Mouse (Mus musculus): ENCODE results near the gene F2r. TPM values are rescaled to one million over a fixed set of nuclear protein-coding genes. Genes with fewer than 3 reads are reported as not detected.

The F2r gene
- polyA plus RNA-seq, 1 experiment from 2014 or later, result 121 TPM

GRCm38 (mm10) chr13:95638894-95639293, 20.6 kb upstream of the F2r start:
- DNase-seq (ENCODE audit: low spot score) (no peak), ATAC-seq (replicated peaks; ENCODE audit: low FRiP score) (no peak)
- Histone ChIP-seq H3K9me3 (ENCODE audit: control insufficient read depth, low read length) (no peaks in the 10 kb centered on the region), H3K4me1 (replicated peaks; ENCODE audit: control insufficient read depth, insufficient read depth, low read length) (peaks cover 5% of the 10 kb centered on the region; the same call in 1 of the 2 replicates), H3K27me3 (ENCODE audit: control insufficient read depth, insufficient read depth, low read length) (no peaks in the 10 kb centered on the region), H3K36me3 (ENCODE audit: control insufficient read depth, insufficient read depth, low read length) (no peaks in the 10 kb centered on the region; the same call in 1 of the 2 replicates), H3K4me3 (ENCODE audit: low read depth, low read length) (no peak overlapping the region), H3K27ac (ENCODE audit: low read depth, low read length) (peak overlapping the region; percentile 19; the same call in 1 of the 2 replicates), H3K4me2 (ENCODE audit: low read depth, low read length, severe bottlenecking) (no peak overlapping the region), H3K9ac (ENCODE audit: low read length) (no peak overlapping the region)
- 52% methylated on average over 5 of the region's 5 CpGs for WGBS

DNA sequence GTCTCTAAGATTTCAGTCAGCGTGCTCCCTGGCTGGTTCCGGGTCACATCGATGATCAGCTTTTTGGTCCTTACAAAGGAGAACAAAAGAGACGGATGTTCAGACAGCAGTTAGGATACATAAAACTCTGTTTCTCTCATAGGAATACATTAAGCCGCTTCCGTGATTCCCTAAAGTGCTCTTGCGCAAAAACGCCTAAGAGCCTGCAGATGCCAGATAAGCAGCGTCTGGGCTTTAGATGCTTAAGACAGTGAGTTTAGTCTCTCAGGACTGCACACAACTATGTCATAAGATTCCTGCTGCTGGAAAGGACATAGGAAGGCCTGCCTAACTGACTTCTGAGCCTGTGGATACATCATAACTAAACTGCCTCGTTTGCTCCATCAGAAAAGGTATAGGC, 19.4 kb upstream of the F2r start:
- Histone ChIP-seq H3K4me3 (ENCODE audit: low read depth, low read length) (no peak overlapping the region), H3K4me1 (replicated peaks; ENCODE audit: control insufficient read depth, insufficient read depth, low read length) (peaks cover 5% of the 10 kb centered on the region; the same call in 1 of the 2 replicates), H3K36me3 (ENCODE audit: control insufficient read depth, insufficient read depth, low read length) (no peaks in the 10 kb centered on the region; the same call in 1 of the 2 replicates), H3K27ac (ENCODE audit: low read depth, low read length) (no peak overlapping the region), H3K27me3 (ENCODE audit: control insufficient read depth, insufficient read depth, low read length) (no peaks in the 10 kb centered on the region), H3K9me3 (ENCODE audit: control insufficient read depth, low read length) (no peaks in the 10 kb centered on the region), H3K4me2 (ENCODE audit: low read depth, low read length, severe bottlenecking) (no peak overlapping the region), H3K9ac (ENCODE audit: low read length) (no peak overlapping the region)
- DNase-seq (ENCODE audit: low spot score), result no peak
- no peak for ATAC-seq (replicated peaks; ENCODE audit: low FRiP score)
- 88% methylated on average over 10 of the region's 10 CpGs for WGBS

DNA sequence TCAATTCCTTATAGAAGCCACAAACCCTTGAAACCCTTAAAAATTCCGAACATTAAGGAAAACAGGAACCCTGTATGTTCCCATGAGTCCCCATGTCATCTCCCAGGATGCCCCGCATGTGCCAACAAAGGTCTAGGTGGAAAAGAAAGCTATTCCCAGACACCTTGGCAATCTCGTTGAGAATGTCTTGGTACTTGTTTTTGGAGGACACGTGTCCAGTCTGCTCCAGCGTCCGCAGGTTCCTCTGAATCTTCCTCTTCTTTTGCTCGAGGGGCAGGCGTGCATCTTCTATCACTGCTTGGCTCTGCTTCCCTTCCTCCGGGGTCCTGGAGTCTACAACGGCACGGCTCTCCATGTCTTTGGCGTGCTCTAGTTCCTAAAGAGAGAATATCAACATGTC, 17.0 kb upstream of the F2r start:
- H3K9ac ChIP-seq (ENCODE audit: low read length), result no peak overlapping the region
- H3K4me3 ChIP-seq (ENCODE audit: low read depth, low read length), result no peak overlapping the region
- WGBS, result 96% methylated on average over 12 of the region's 12 CpGs
- no peak overlapping the region for H3K27ac ChIP-seq (ENCODE audit: low read depth, low read length)
- no peak overlapping the region for H3K4me2 ChIP-seq (ENCODE audit: low read depth, low read length, severe bottlenecking)
- no peaks in the 10 kb centered on the region for H3K9me3 ChIP-seq (ENCODE audit: control insufficient read depth, low read length)
- H3K4me1 ChIP-seq (replicated peaks; ENCODE audit: control insufficient read depth, insufficient read depth, low read length), result peaks cover 5% of the 10 kb centered on the region; the same call in 1 of the 2 replicates
- H3K27me3 ChIP-seq (ENCODE audit: control insufficient read depth, insufficient read depth, low read length), result no peaks in the 10 kb centered on the region
- ATAC-seq (replicated peaks; ENCODE audit: low FRiP score) (no peak), DNase-seq (ENCODE audit: low spot score) (no peak)
- H3K36me3 ChIP-seq (ENCODE audit: control insufficient read depth, insufficient read depth, low read length), result no peaks in the 10 kb centered on the region; the same call in 1 of the 2 replicates

GRCm38 (mm10) chr13:95634451-95634850, 16.2 kb upstream of the F2r start:
- WGBS, result 48% methylated on average over 2 of the region's 2 CpGs
- Histone ChIP-seq H3K4me3 (ENCODE audit: low read depth, low read length) (no peak overlapping the region), H3K4me1 (replicated peaks; ENCODE audit: control insufficient read depth, insufficient read depth, low read length) (peaks cover 4% of the 10 kb centered on the region; the same call in 1 of the 2 replicates), H3K36me3 (ENCODE audit: control insufficient read depth, insufficient read depth, low read length) (no peaks in the 10 kb centered on the region; the same call in 1 of the 2 replicates), H3K4me2 (ENCODE audit: low read depth, low read length, severe bottlenecking) (no peak overlapping the region), H3K27ac (ENCODE audit: low read depth, low read length) (no peak overlapping the region), H3K27me3 (ENCODE audit: control insufficient read depth, insufficient read depth, low read length) (no peaks in the 10 kb centered on the region), H3K9me3 (ENCODE audit: control insufficient read depth, low read length) (no peaks in the 10 kb centered on the region), H3K9ac (ENCODE audit: low read length) (no peak overlapping the region)
- DNase-seq (ENCODE audit: low spot score) (no peak), ATAC-seq (replicated peaks; ENCODE audit: low FRiP score) (no peak)

DNA sequence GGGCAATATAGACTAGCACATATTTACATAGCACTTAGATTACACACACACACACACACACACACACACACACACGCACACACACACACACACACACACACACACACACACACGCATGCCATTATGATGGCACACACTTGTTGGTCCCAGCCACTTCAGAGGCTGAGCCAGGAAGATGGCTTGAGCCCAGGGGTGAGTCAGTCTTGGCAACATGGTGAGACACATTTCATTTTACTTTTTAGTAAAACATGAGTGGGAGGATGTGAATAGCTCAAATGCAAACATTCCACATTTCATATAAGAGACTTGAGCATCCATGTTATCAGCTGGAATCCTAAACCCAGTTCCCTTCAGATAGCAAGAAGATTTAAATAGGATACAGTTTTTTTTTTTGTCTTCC, 15.1 kb upstream of the F2r start:
- no peak for ATAC-seq (replicated peaks; ENCODE audit: low FRiP score)

GRCm38 (mm10) chr13:95632144-95632543, 13.9 kb upstream of the F2r start:
- Histone ChIP-seq H3K27me3 (ENCODE audit: control insufficient read depth, insufficient read depth, low read length) (no peaks in the 10 kb centered on the region), H3K4me3 (ENCODE audit: low read depth, low read length) (no peak overlapping the region), H3K9ac (ENCODE audit: low read length) (no peak overlapping the region), H3K36me3 (ENCODE audit: control insufficient read depth, insufficient read depth, low read length) (no peaks in the 10 kb centered on the region; the same call in 1 of the 2 replicates), H3K27ac (ENCODE audit: low read depth, low read length) (no peak overlapping the region), H3K4me1 (replicated peaks; ENCODE audit: control insufficient read depth, insufficient read depth, low read length) (no peaks in the 10 kb centered on the region), H3K4me2 (ENCODE audit: low read depth, low read length, severe bottlenecking) (no peak overlapping the region), H3K9me3 (ENCODE audit: control insufficient read depth, low read length) (no peaks in the 10 kb centered on the region)
- 92% methylated on average over 6 of the region's 6 CpGs for WGBS
- no peak for ATAC-seq (replicated peaks; ENCODE audit: low FRiP score)
- no peak for DNase-seq (ENCODE audit: low spot score)

More for the DNA sequence above, 15.1 kb upstream of the F2r start:
- DNase-seq (ENCODE audit: low spot score), result no peak
- H3K9me3 ChIP-seq (ENCODE audit: control insufficient read depth, low read length), result no peaks in the 10 kb centered on the region
- H3K36me3 ChIP-seq (ENCODE audit: control insufficient read depth, insufficient read depth, low read length), result no peaks in the 10 kb centered on the region; the same call in 1 of the 2 replicates
- no peak overlapping the region for H3K4me3 ChIP-seq (ENCODE audit: low read depth, low read length)
- 75% methylated on average over 2 of the region's 2 CpGs for whole genome bisulfite sequencing
- H3K4me2 ChIP-seq (ENCODE audit: low read depth, low read length, severe bottlenecking), result no peak overlapping the region
- no peak overlapping the region for H3K9ac ChIP-seq (ENCODE audit: low read length)
- no peaks in the 10 kb centered on the region for H3K27me3 ChIP-seq (ENCODE audit: control insufficient read depth, insufficient read depth, low read length)
- H3K4me1 ChIP-seq (replicated peaks; ENCODE audit: control insufficient read depth, insufficient read depth, low read length), result no peaks in the 10 kb centered on the region
- no peak overlapping the region for H3K27ac ChIP-seq (ENCODE audit: low read depth, low read length)

GRCm38 (mm10) chr13:95630747-95631146, 12.5 kb upstream of the F2r start:
- no peak for ATAC-seq (replicated peaks; ENCODE audit: low FRiP score)
- Histone ChIP-seq H3K9ac (ENCODE audit: low read length) (no peak overlapping the region), H3K27me3 (ENCODE audit: control insufficient read depth, insufficient read depth, low read length) (no peaks in the 10 kb centered on the region), H3K4me2 (ENCODE audit: low read depth, low read length, severe bottlenecking) (no peak overlapping the region), H3K27ac (ENCODE audit: low read depth, low read length) (no peak overlapping the region), H3K4me1 (replicated peaks; ENCODE audit: control insufficient read depth, insufficient read depth, low read length) (no peaks in the 10 kb centered on the region), H3K36me3 (ENCODE audit: control insufficient read depth, insufficient read depth, low read length) (no peaks in the 10 kb centered on the region; the same call in 1 of the 2 replicates), H3K4me3 (ENCODE audit: low read depth, low read length) (no peak overlapping the region), H3K9me3 (ENCODE audit: control insufficient read depth, low read length) (no peaks in the 10 kb centered on the region)
- no peak for DNase-seq (ENCODE audit: low spot score)
- WGBS, result 89% methylated on average over 2 of the region's 2 CpGs

DNA sequence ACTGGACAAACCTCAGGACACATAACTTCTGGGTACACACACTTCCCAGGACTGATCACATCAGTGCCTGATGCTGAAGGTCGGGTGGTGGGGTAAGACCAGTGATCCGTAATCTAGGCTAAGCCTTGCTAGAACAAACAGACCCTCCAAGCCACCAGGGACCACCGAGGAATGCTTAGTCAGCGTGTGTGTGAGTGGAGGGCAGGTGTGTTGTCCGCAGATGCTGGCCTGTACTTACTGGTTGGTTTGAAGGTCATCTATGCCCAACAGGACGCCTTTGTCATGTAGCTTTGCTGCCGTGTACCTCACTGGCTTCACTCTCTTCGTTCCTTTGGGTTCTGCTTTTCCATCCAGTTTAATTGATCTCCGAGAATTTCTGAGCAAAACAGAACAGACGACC, 11.5 kb upstream of the F2r start:
- Histone ChIP-seq H3K4me2 (ENCODE audit: low read depth, low read length, severe bottlenecking) (no peak overlapping the region), H3K27ac (ENCODE audit: low read depth, low read length) (no peak overlapping the region), H3K4me1 (replicated peaks; ENCODE audit: control insufficient read depth, insufficient read depth, low read length) (no peaks in the 10 kb centered on the region), H3K27me3 (ENCODE audit: control insufficient read depth, insufficient read depth, low read length) (no peaks in the 10 kb centered on the region), H3K36me3 (ENCODE audit: control insufficient read depth, insufficient read depth, low read length) (no peaks in the 10 kb centered on the region; the same call in 1 of the 2 replicates), H3K9ac (ENCODE audit: low read length) (no peak overlapping the region), H3K4me3 (ENCODE audit: low read depth, low read length) (no peak overlapping the region), H3K9me3 (ENCODE audit: control insufficient read depth, low read length) (no peaks in the 10 kb centered on the region)
- 85% methylated on average over 10 of the region's 10 CpGs for WGBS
- DNase-seq (ENCODE audit: low spot score) (no peak), ATAC-seq (replicated peaks; ENCODE audit: low FRiP score) (no peak)

DNA sequence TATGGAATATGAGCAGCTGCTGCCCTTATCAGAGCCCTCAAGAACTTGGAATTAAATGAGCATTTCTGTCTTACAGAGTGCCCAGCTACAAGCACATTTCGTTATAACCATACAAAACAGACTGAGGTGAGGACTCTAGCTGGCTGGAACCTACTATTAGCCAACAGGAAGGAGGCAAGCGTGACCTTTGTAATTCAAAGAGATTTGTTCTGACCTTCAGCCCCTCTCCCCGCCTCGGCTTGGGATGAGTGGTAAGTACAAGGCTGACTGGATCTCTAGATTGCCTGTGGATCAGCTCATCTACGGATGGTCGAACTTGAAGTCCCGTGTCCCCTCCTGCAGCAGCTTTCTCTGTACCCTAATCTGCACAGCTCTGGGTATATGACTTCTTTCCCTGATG, 8.4 kb upstream of the F2r start:
- 77% methylated on average over 7 of the region's 7 CpGs for WGBS
- ATAC-seq (replicated peaks; ENCODE audit: low FRiP score), result no peak

More for the DNA sequence above, 8.4 kb upstream of the F2r start:
- Histone ChIP-seq H3K9ac (ENCODE audit: low read length) (no peak overlapping the region), H3K9me3 (ENCODE audit: control insufficient read depth, low read length) (no peaks in the 10 kb centered on the region), H3K4me1 (replicated peaks; ENCODE audit: control insufficient read depth, insufficient read depth, low read length) (no peaks in the 10 kb centered on the region), H3K36me3 (ENCODE audit: control insufficient read depth, insufficient read depth, low read length) (no peaks in the 10 kb centered on the region), H3K4me3 (ENCODE audit: low read depth, low read length) (no peak overlapping the region), H3K27me3 (ENCODE audit: control insufficient read depth, insufficient read depth, low read length) (no peaks in the 10 kb centered on the region), H3K4me2 (ENCODE audit: low read depth, low read length, severe bottlenecking) (no peak overlapping the region), H3K27ac (ENCODE audit: low read depth, low read length) (no peak overlapping the region)
- no peak for DNase-seq (ENCODE audit: low spot score)
